Mouse (Mus musculus) heart, embryonic 10.5 days (tissue): ENCODE measurements around the gene Tsc22d4. TPM values are rescaled to one million over a fixed set of nuclear protein-coding genes. Genes with fewer than 3 reads are reported as not detected.
A peak's percentile ranks its signal among the peaks of the same experiment; 100 is the strongest.
"Not testable (repeated sequence)": the region's sequence is repeated elsewhere in the genome, so short reads cannot be mapped to it uniquely, and the experiment has no call there.

Source experiments
- DNase-seq: peaks from one replicate; pipeline ENCODE4 v3.0.0-alpha.2; 2017; ENCODE audit warnings: low spot score
- H3K27ac ChIP-seq: fragments of 300-500 bp; sonication (generic); 2 replicates; pipeline ENCODE4 v1.5.1; 2016; ENCODE audit warnings: mild to moderate bottlenecking
- H3K27me3 ChIP-seq: fragments of 300-500 bp; sonication (generic); 2 replicates; pipeline ENCODE4 v1.6.1; 2016; ENCODE audit warnings: mild to moderate bottlenecking; ENCODE audit not compliant: poor library complexity, insufficient read depth, severe bottlenecking
- H3K36me3 ChIP-seq: fragments of 300-500 bp; sonication (generic); 2 replicates; pipeline ENCODE4 v1.6.1; 2016; ENCODE audit warnings: mild to moderate bottlenecking, moderate library complexity
- H3K4me1 ChIP-seq: fragments of 300-500 bp; sonication (generic); 2 replicates; pipeline ENCODE4 v1.6.1; 2016; ENCODE audit warnings: mild to moderate bottlenecking
- H3K4me3 ChIP-seq: fragments of 300-500 bp; sonication (generic); 2 replicates; pipeline ENCODE4 v1.5.1; 2016; ENCODE audit warnings: mild to moderate bottlenecking, moderate library complexity
- H3K9me3 ChIP-seq: fragments of 300-500 bp; sonication (generic); 2 replicates; pipeline ENCODE4 v1.6.1; 2016; ENCODE audit warnings: mild to moderate bottlenecking, moderate library complexity
- WGBS: fragments of 180-500 bp; shearing (Covaris S2); methylation state at CpG from one replicate; pipeline ENCODE4 v1.1.7; 2016; 5-methylcytosine and 5-hydroxymethylcytosine counted together
- polyA plus RNA-seq: library from polyadenylated mRNA; unstranded; fragments of >200 nt; fragmentation: Nextera tagmentation; extraction: Ambion mirVana; gene quantifications from 2 replicates; pipeline ENCODE4 v1.2.1, GENCODE M21; 2016

The Tsc22d4 gene
- polyA plus RNA-seq: 147 and 165 TPM in 2 replicates

GRCm38 (mm10) chr5:137745214-137746171 lies at the start of gene Tsc22d4:
Tsc22d4 (plus strand) TSS chr5:137745730.
- Histone ChIP-seq H3K9me3 (no peaks in the 10 kb centered on the region), H3K27ac (peak within 1 kb of the TSS; percentile 94), H3K4me1 (peaks cover 47% of the 10 kb centered on the region), H3K4me3 (peak within 1 kb of the TSS; percentile 85), H3K36me3 (peaks cover 8% of the 10 kb centered on the region), H3K27me3 (no peaks in the 10 kb centered on the region)
- 5% methylated on average over 28 of the region's 28 CpGs for WGBS
- DNase-seq: peak; percentile 98

GRCm38 (mm10) chr5:137695930-137696329 lies 49.6 kb upstream of the Tsc22d4 start:
- Histone ChIP-seq H3K9me3 (no peaks in the 10 kb centered on the region), H3K27ac (no peak overlapping the region), H3K4me1 (peaks cover 3% of the 10 kb centered on the region; the same call in 1 of the 2 replicates), H3K27me3 (no peaks in the 10 kb centered on the region), H3K36me3 (no peaks in the 10 kb centered on the region), H3K4me3 (no peak overlapping the region)
- 84% methylated on average over 4 of the region's 4 CpGs for WGBS
- DNase-seq: no peak

- 58% methylated on average over 3 of the region's 3 CpGs for WGBS
- H3K27me3 ChIP-seq: no peaks in the 10 kb centered on the region
- no peaks in the 10 kb centered on the region for H3K36me3 ChIP-seq
- no peak for DNase-seq
- H3K9me3 ChIP-seq: no peaks in the 10 kb centered on the region
- H3K4me1 ChIP-seq: peaks cover 3% of the 10 kb centered on the region; the same call in 1 of the 2 replicates
- no peak overlapping the region for H3K27ac ChIP-seq
- no peak overlapping the region for H3K4me3 ChIP-seq
These were observed 46.5 kb upstream of the Tsc22d4 start for GRCm38 (mm10) chr5:137699080-137699479.

- 40% methylated on average over 2 of the region's 2 CpGs for WGBS
These were observed 45.7 kb upstream of the Tsc22d4 start for GRCm38 (mm10) chr5:137699850-137700249.

GRCm38 (mm10) chr5:137705242-137705641 lies 40.3 kb upstream of the Tsc22d4 start:
- no peaks in the 10 kb centered on the region for H3K36me3 ChIP-seq
- H3K27ac ChIP-seq: no peak overlapping the region
- no peaks in the 10 kb centered on the region for H3K9me3 ChIP-seq
- no peaks in the 10 kb centered on the region for H3K27me3 ChIP-seq
- H3K4me1 ChIP-seq: peaks cover 10% of the 10 kb centered on the region; the same call in 1 of the 2 replicates
- WGBS: 67% methylated on average over 6 of the region's 6 CpGs
- no peak overlapping the region for H3K4me3 ChIP-seq
- no peak for DNase-seq

More at GRCm38 (mm10) chr5:137699850-137700249, 45.7 kb upstream of the Tsc22d4 start:
- H3K36me3 ChIP-seq: no peaks in the 10 kb centered on the region
- DNase-seq: no peak
- no peaks in the 10 kb centered on the region for H3K9me3 ChIP-seq
- peaks cover 3% of the 10 kb centered on the region; the same call in 1 of the 2 replicates for H3K4me1 ChIP-seq
- H3K27ac ChIP-seq: 0 out of 2 replicates have a peak overlapping the region, but pooled peaks have one; percentile 22
- H3K4me3 ChIP-seq: no peak overlapping the region
- H3K27me3 ChIP-seq: no peaks in the 10 kb centered on the region

- WGBS: 70% methylated on average over 12 of the region's 12 CpGs
- no peak for DNase-seq
- Histone ChIP-seq H3K4me3 (no peak overlapping the region), H3K9me3 (no peaks in the 10 kb centered on the region), H3K27me3 (no peaks in the 10 kb centered on the region), H3K4me1 (peaks cover 10% of the 10 kb centered on the region; the same call in 1 of the 2 replicates), H3K27ac (no peak overlapping the region), H3K36me3 (no peaks in the 10 kb centered on the region)
These were observed 38.5 kb upstream of the Tsc22d4 start for GRCm38 (mm10) chr5:137706913-137707633.

GRCm38 (mm10) chr5:137713454-137713853 lies 32.1 kb upstream of the Tsc22d4 start:
- no peak for DNase-seq
- no peaks in the 10 kb centered on the region for H3K36me3 ChIP-seq
- H3K4me1 ChIP-seq: peaks cover 4% of the 10 kb centered on the region; the same call in 1 of the 2 replicates
- WGBS: 86% methylated on average over 5 of the region's 5 CpGs
- H3K27ac ChIP-seq: no peak overlapping the region
- no peaks in the 10 kb centered on the region for H3K9me3 ChIP-seq
- no peak overlapping the region for H3K4me3 ChIP-seq
- no peaks in the 10 kb centered on the region for H3K27me3 ChIP-seq

- Histone ChIP-seq H3K36me3 (no peaks in the 10 kb centered on the region), H3K4me3 (no peak overlapping the region), H3K27me3 (no peaks in the 10 kb centered on the region), H3K9me3 (no peaks in the 10 kb centered on the region), H3K27ac (no peak overlapping the region), H3K4me1 (peaks cover 16% of the 10 kb centered on the region)
- WGBS: 75% methylated on average over 8 of the region's 8 CpGs
- no peak for DNase-seq
These were observed 29.8 kb upstream of the Tsc22d4 start for GRCm38 (mm10) chr5:137715685-137716084.

GRCm38 (mm10) chr5:137718020-137718790 lies 27.3 kb upstream of the Tsc22d4 start:
- H3K4me3 ChIP-seq: no peak overlapping the region
- H3K27me3 ChIP-seq: 0 out of 2 replicates have a peak, but pooled peaks cover 5% of the 10 kb centered on the region
- H3K9me3 ChIP-seq: no peaks in the 10 kb centered on the region
- H3K27ac ChIP-seq: 0 out of 2 replicates have a peak overlapping the region, but pooled peaks have one; percentile 23
- 63% methylated on average over 8 of the region's 8 CpGs for WGBS
- peaks cover 18% of the 10 kb centered on the region for H3K4me1 ChIP-seq
- DNase-seq: no peak
- no peaks in the 10 kb centered on the region for H3K36me3 ChIP-seq

GRCm38 (mm10) chr5:137719088-137719487 lies 26.4 kb upstream of the Tsc22d4 start:
- 38% methylated on average over 6 of the region's 6 CpGs for WGBS

GRCm38 (mm10) chr5:137720558-137721164 lies 24.9 kb upstream of the Tsc22d4 start:
- H3K4me1 ChIP-seq: peaks cover 18% of the 10 kb centered on the region
- peak; percentile 85 for DNase-seq
- not testable (repeated sequence) for H3K36me3 ChIP-seq, H3K27me3 ChIP-seq, H3K9me3 ChIP-seq
- H3K27ac ChIP-seq: peak overlapping the region; percentile 29; the same call in 1 of the 2 replicates
- WGBS: 12% methylated on average over 10 of the region's 16 CpGs
- H3K4me3 ChIP-seq: peak overlapping the region; percentile 35

More at GRCm38 (mm10) chr5:137719088-137719487, 26.4 kb upstream of the Tsc22d4 start:
- Histone ChIP-seq H3K4me1 (peaks cover 18% of the 10 kb centered on the region), H3K4me3 (no peak overlapping the region), H3K27me3 (0 out of 2 replicates have a peak, but pooled peaks cover 5% of the 10 kb centered on the region), H3K27ac (peak overlapping the region; percentile 76), H3K36me3 (no peaks in the 10 kb centered on the region), H3K9me3 (no peaks in the 10 kb centered on the region)
- peak; percentile 83 for DNase-seq

GRCm38 (mm10) chr5:137723840-137724239 lies 21.7 kb upstream of the Tsc22d4 start:
- Histone ChIP-seq H3K9me3 (no peaks in the 10 kb centered on the region), H3K27ac (no peak overlapping the region), H3K36me3 (no peaks in the 10 kb centered on the region), H3K4me1 (peaks cover 12% of the 10 kb centered on the region), H3K4me3 (no peak overlapping the region), H3K27me3 (0 out of 2 replicates have a peak, but pooled peaks cover 5% of the 10 kb centered on the region)
- no peak for DNase-seq
- 86% methylated on average over 5 of the region's 5 CpGs for WGBS
